Mouse (Mus musculus) layer of hippocampus, adult 18-20 months (tissue): ENCODE measurements around the gene Prdx6. TPM values are rescaled to one million over a fixed set of nuclear protein-coding genes. Genes with fewer than 3 reads are reported as not detected.

Experiments used
- DNase-seq, 2 experiments: peaks; one replicate each; pipeline ENCODE4 v3.0.0; 2022; ENCODE audit warnings: low spot score in 2 of 2
- long read RNA-seq: library from polyadenylated mRNA; stranded (forward); transcript quantifications from one replicate; pipeline ENCODE4 v2.0.0, GENCODE M21; 2021
- total RNA-seq, 2 experiments: library from RNA; stranded (reverse); gene quantifications; 2 replicates each; pipeline ENCODE4 v1.2.3; 2021

Prdx6 gene
- total RNA-seq = 100 to 1,000 TPM; 356 TPM
- long read RNA-seq, transcript Prdx6-208 (4 exons, 1,294 nt) = minor isoform, 8 of 374 reads
- long read RNA-seq, transcript Prdx6-202 (5 exons, 2,387 nt) = major isoform, 329 of 374 reads
- long read RNA-seq, partial matches to known transcripts = 12 of 374 reads
- long read RNA-seq, other reads (novel, unspliced or antisense) = 20 of 374 reads

- peak; percentile 66 to 84 for DNase-seq
These were observed at the start of gene Prdx6 for GRCm38 (mm10) chr1:161250604-161251416. Gene Prdx6 (minus strand): TSS chr1:161251219.

- no peak for DNase-seq
These were observed 37.2 kb upstream of the Prdx6 start for GRCm38 (mm10) chr1:161288256-161288655.

DNA sequence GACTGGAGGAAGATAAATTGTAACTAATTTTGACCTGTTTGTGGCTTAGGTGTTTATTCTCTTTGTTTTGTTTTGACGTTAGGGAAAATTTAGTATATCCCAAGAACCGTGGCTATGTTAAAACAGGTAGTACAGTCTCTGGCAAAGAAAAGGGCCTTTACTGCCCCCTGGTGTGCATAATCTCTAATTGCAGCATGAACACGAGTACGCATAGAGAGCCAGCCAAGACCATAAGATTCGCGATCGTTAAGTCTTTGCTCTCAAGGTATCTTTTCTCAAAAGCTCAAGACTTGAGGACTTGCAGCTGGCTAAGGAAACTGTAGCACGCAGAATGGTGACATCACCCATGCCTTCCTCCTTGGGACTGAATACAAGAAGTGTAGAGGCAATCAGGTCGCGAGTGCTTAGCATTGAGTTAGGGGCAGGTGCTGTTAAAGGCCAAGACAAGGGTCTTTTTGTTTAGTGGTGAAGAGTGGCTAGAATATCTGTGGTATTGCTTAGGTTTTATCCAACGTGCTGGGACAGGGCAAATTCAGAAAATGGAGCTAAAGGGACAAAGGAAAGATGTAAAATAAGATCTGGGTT, 35.8 kb upstream of the Prdx6 start:
- peak; percentile 50 to 86 for DNase-seq

GRCm38 (mm10) chr1:161281054-161281688, 30.2 kb upstream of the Prdx6 start:
- DNase-seq = no peak

GRCm38 (mm10) chr1:161279244-161279908, 28.4 kb upstream of the Prdx6 start:
- no peak for DNase-seq

DNA sequence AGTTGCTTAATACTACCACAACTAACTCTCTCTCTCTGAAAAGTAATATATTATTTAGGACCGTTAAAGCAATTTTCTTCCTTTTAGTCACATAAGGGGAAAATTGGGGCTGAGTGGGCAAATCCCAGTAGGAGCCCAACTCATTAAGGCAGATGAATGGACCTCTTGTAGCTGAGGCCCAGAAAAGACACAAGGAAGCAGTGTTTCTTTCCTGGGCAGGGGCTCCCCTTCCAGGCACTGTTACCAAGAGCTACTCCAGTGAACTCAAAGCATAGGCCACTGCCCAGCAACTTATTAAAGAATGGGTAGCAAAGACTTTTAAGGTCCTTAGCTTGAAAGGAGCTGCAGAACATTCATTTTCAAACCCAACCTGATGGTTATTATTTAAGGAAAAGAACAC, 22.5 kb upstream of the Prdx6 start:
- peak; percentile 6 to 42 for DNase-seq

GRCm38 (mm10) chr1:161271461-161271810, 20.4 kb upstream of the Prdx6 start:
- no peak for DNase-seq

DNA sequence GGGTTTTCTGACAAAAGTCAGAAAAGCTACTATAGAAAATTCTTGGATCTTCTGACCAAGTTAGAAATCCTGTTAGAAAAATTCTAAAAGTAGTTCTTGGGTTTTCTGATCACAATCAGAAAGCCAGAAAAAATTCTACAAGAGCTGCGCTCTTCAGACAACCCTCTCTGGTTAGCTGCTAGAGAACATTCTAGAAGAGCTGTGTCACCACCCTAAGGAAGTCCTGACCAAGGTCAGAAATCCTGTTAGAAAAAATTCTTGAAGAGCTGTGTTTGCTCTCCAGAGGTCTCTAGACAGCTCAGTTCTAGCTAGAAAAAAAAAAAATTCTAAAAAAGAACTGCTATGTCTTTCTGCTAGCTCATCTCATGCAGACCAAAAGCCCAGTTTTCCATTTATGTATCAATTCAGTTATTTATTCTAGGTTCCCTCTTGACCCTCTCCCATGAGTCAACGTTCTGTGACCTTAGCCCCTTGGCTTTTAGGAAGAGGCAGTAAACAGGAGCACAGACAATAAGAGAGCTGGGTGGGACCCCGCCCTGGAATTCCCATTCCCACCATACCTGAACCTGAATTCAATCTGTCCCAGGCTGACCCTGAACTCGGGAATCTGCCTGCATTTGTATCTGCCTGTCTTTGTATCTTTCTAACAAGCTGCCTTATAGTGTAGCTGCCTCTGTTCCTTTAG, 19.9 kb upstream of the Prdx6 start:
- no peak for DNase-seq

DNA sequence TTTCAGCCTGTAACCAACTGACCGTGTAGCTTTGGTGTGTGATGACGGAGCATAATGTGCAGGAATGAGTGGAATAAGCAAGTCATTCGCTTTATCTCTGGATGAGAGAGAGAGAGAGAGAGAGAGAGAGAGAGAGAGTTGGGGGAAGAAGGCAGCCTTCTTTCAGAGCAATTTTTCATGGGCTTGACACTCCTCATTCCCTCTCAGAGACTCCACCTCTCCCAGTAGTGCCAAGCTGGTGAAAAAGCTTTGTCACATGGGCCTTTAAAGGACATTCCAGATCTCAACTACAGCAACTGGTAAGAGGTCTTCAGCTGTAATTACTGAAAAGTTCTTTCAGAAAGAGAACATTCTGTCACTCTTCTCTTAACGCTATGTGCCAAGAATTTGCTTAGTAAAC, 18.3 kb upstream of the Prdx6 start:
- DNase-seq = peak in 1 of 2 experiments; percentile 40

- no peak for DNase-seq
These were observed 17.9 kb upstream of the Prdx6 start for GRCm38 (mm10) chr1:161268884-161269283.

DNA sequence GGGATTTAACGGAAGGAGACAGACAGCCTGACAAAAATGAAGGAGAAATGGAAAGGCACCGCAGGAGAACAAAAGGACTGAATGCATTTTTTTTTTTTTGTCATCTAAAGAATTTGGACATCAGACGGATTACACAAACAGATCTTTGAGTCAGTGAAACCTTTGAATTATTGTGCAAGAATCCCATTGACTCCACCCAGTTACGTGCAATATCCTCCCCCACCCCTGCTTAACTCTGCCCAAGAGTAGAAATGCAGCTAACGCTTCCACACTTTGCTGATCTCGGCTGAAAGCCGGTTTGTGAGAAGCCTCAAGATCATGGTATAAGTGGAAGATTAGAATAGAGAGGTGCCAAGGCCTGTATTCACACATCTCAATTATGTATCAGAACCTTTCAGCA, 17.1 kb upstream of the Prdx6 start:
- no peak for DNase-seq

GRCm38 (mm10) chr1:161264961-161265360, 13.9 kb upstream of the Prdx6 start:
- DNase-seq = no peak

GRCm38 (mm10) chr1:161263584-161263983, 12.6 kb upstream of the Prdx6 start:
- no peak for DNase-seq

DNA sequence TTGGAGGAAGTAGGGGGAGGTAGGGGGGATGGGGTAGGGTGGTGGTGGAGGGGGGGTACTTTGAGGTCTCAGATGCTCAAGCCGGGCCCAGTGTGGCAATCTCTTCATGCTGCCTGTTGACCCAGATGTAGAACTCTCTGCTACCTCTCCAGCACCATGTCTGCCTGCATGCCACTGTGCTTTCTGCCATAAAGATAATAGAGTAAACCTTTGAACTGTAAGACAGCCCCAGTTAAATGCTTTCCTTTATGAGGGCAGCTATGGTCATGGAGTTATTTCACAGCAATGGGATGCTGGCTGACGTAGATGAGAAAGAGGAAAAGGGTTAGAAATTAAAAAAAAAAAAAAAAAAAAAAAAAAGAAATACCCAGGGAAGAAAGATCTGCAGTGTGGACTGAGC, 11.5 kb upstream of the Prdx6 start:
- DNase-seq = no peak

GRCm38 (mm10) chr1:161260761-161261160, 9.7 kb upstream of the Prdx6 start:
- DNase-seq = no peak

- DNase-seq = no peak
These were observed 8.1 kb upstream of the Prdx6 start for GRCm38 (mm10) chr1:161259142-161259541.

DNA sequence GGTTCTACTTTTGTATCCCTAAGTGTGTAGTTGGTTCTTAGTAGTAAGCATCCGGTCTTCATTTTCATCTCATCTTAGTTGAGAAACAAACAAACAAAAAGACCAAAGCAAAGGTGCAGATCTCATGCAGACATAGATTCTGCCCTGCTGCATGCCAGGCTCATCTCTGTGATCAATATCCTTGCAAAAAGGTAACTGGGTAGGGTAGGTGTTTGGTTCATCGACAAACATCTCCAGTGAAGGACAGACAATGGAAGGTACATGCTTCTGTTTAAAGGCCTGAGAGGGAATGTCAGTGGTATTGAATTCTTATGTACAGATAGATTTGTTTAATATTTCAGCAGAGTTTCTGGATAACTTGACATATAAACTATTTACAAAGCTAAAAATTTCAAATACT, 7.3 kb upstream of the Prdx6 start:
- DNase-seq = no peak

DNA sequence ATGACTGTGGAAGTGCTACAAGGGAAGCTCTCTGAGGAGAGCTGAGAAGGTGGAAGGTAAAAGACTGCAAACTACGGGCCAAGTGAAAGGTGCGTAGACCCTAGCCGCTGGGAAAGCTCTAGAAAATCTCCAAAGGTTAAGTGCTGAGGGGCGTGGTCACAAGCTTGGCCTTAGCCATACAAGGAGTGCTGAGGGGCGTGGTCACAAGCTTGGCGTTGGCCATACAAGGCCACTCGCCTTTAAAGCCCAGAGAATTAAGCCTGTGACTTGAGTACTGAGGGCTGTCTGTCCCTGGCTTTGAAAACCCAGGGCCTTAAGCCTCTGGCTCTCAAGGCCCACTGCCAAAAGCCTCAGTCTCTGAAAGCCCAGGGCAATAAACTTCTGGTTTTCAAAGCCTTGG, 5.9 kb upstream of the Prdx6 start:
- DNase-seq = no peak

DNA sequence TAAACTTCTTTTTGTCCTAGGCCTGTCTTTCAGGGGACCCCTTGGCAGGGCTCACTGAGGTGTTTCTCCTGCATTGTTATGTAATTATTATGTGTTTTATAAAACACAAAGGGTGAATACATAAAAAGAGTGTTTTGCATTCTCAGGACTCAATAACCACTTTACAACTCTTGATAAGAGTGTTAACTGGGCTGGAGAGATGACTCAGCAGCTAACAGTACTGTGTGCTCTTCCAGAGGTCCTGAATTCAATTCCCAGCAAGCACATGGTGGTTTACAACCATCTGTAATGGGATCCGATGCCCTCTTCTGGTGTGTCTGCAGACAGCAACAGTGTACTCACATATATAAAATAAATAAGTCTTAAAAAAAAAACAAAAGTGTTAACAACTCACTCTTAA, 3.3 kb upstream of the Prdx6 start:
- DNase-seq = no peak

DNA sequence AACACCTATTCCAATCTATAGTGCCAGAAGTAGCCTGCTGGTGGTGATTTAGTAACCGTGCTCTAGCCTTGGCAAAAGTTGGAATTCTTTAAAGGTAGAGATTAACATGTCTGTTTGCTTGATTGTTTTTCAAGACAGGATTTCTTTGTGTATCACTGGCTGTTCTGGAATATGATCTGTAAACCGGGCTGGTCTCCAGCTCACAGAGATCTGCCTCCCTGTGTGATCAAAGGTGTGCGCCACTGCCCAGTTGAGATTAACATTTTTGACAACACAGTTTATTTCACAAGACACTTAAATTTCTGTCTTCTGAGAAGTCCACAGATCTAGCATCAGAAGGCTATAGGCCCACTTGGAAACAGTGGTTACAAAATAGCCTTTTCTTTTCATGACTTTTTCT, 1.9 kb upstream of the Prdx6 start:
- no peak for DNase-seq

- DNase-seq = no peak
These were observed 1.3 kb upstream of the Prdx6 start for GRCm38 (mm10) chr1:161252365-161252764.
